Mouse (Mus musculus): Measurements from ENCODE around the gene 1700030J22Rik.
A peak's percentile ranks its signal among the peaks of the same experiment; 100 is the strongest.

Gene 1700030J22Rik

GRCm38 (mm10) chr8:116951778-116952177, 27.0 kb downstream of the 1700030J22Rik start:
- no peak for DNase-seq (ENCODE audit: low spot score)

- DNase-seq (ENCODE audit: low spot score): no peak
These were observed 27.4 kb downstream of the 1700030J22Rik start for GRCm38 (mm10) chr8:116951369-116951768.

GRCm38 (mm10) chr8:116947589-116947988, 31.2 kb downstream of the 1700030J22Rik start:
- DNase-seq (ENCODE audit: low spot score): no peak

GRCm38 (mm10) chr8:116946851-116947250, 31.9 kb downstream of the 1700030J22Rik start:
- DNase-seq (ENCODE audit: low spot score): no peak

GRCm38 (mm10) chr8:116946268-116946838, 32.4 kb downstream of the 1700030J22Rik start:
- DNase-seq (ENCODE audit: low spot score): peak; percentile 59

- DNase-seq (ENCODE audit: low spot score): no peak
These were observed 33.4 kb downstream of the 1700030J22Rik start for GRCm38 (mm10) chr8:116945169-116945910.

GRCm38 (mm10) chr8:116944385-116944696, 34.4 kb downstream of the 1700030J22Rik start:
- DNase-seq (ENCODE audit: low spot score): no peak

GRCm38 (mm10) chr8:116943555-116944384, 35.0 kb downstream of the 1700030J22Rik start:
- DNase-seq (ENCODE audit: low spot score): peak; percentile 31

- DNase-seq (ENCODE audit: low spot score): peak; percentile 69
These were observed 35.6 kb downstream of the 1700030J22Rik start, which contains the start of gene Atmin for GRCm38 (mm10) chr8:116943161-116943554. Gene Atmin, plus strand, starts transcription at chr8:116943393.

- no peak for DNase-seq (ENCODE audit: low spot score)
These were observed 36.3 kb downstream of the 1700030J22Rik start for GRCm38 (mm10) chr8:116942284-116943058.

GRCm38 (mm10) chr8:116935506-116935905, 43.3 kb downstream of the 1700030J22Rik start:
- no peak for DNase-seq (ENCODE audit: low spot score)

- no peak for DNase-seq (ENCODE audit: low spot score)
These were observed 43.8 kb downstream of the 1700030J22Rik start for GRCm38 (mm10) chr8:116934976-116935375.

- no peak for DNase-seq (ENCODE audit: low spot score)
These were observed 50.2 kb downstream of the 1700030J22Rik start for GRCm38 (mm10) chr8:116928588-116928987.

GRCm38 (mm10) chr8:116927880-116928279, 50.9 kb downstream of the 1700030J22Rik start:
- DNase-seq (ENCODE audit: low spot score): peak; percentile 58

- DNase-seq (ENCODE audit: low spot score): peak; percentile 43
These were observed 55.2 kb downstream of the 1700030J22Rik start for GRCm38 (mm10) chr8:116923526-116923925.

- DNase-seq (ENCODE audit: low spot score): no peak
These were observed 56.5 kb downstream of the 1700030J22Rik start for GRCm38 (mm10) chr8:116922060-116922757.

GRCm38 (mm10) chr8:116921337-116922059, 57.3 kb downstream of the 1700030J22Rik start, which contains the start of the genes Cmc2 and Cenpn:
Gene Cmc2, minus strand, starts transcription at chr8:116921455.
Gene Cenpn, plus strand, starts transcription at chr8:116921730.
- peak; percentile 88 for DNase-seq (ENCODE audit: low spot score)

GRCm38 (mm10) chr8:116921005-116921336, 57.8 kb downstream of the 1700030J22Rik start:
- no peak for DNase-seq (ENCODE audit: low spot score)
